Mouse (Mus musculus): ENCODE data around the gene Pnpo. TPM values are rescaled to one million over a fixed set of nuclear protein-coding genes. Genes with fewer than 3 reads are reported as not detected.

The Pnpo gene
- polyA plus RNA-seq, 1 experiment from 2014 or later: 26.0 TPM

DNA sequence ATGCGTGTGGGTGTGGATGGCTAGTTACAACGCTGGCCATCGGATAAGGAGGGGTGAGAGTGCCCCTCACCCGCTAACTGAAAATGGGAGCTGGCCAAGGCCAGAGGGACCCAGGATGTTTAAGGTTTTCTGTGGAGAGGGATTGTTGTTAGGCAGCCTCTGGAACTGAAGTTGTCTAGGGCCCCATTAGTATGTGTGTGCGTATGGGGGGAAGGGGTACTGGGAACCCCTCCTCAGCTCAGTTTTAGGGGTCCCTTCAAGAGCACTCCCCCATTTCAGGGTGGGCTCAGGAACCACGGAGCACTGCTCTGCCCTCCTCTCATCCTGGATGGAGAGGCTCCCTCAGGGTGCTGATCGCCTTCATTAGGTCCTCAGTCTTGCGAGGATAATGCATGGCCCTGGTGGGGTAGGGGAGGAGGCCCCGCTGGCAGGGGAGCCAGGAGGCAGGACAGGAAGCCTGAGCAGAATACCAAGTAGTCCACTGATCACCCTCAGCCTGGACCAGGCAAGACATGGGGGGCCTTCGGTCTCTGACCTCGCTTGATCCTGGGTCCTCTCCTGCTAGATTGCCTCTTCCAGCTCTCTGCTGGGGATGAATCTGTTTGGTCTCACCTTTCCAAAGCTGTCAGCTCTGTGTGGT, 50.5 kb downstream of the Pnpo start:
- 36% methylated on average over 11 of the region's 11 CpGs for WGBS
- DNase-seq (ENCODE audit: low spot score) (peak; percentile 70), ATAC-seq (ENCODE audit: low FRiP score) (peak; percentile 75)
- Histone ChIP-seq H3K27ac (ENCODE audit: low read depth, low read length) (peak overlapping the region; percentile 96), H3K9me3 (ENCODE audit: control insufficient read depth, low read length) (no peaks in the 10 kb centered on the region), H3K4me3 (ENCODE audit: low read depth, low read length) (no peak overlapping the region), H3K4me2 (replicated peaks; ENCODE audit: low read depth, low read length) (no peak overlapping the region), H3K9ac (ENCODE audit: low read depth, low read length) (peak overlapping the region; percentile 24), H3K27me3 (ENCODE audit: control insufficient read depth, insufficient read depth, low read length) (no peaks in the 10 kb centered on the region), H3K36me3 (ENCODE audit: control insufficient read depth, insufficient read depth, low read length) (no peaks in the 10 kb centered on the region), H3K4me1 (replicated peaks; ENCODE audit: control insufficient read depth, insufficient read depth, low read length) (peaks cover 25% of the 10 kb centered on the region)

DNA sequence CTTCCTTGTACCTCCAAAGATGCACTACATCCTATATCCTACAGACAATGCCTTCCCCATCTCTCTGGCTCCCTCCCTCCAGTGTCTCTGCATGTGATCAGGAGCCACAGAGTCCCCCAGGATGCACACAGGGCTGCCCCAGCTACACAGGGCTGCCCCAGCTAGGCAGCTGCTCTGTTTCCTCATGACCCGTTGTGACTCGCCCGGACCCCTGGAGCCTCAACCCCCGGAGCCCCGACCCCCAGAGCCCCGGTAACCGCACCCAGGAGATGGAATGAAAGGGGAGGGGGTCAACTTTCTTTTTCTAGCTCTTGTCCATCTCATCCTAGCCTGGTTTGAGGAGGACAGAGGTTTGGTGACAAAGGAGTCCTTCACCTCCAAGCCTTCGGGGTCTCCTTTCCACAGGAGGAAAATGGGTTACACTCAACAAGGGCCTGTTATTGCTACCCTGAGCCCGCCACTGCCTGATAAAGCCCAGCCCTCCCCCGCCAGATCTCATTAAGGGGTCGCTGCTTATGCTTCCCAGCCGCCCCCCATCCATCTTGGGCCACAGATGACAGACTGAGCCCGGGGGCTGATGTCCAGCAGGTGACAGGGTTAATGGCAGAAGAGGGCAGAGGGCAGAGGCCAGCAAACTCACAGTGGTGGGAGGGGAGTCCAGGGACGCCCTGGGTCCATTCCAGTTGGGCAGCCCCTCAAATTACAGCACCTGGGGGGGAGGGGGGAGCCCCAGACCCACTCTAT, 51.8 kb downstream of the Pnpo start:
- Histone ChIP-seq H3K9me3 (ENCODE audit: control insufficient read depth, low read length) (no peaks in the 10 kb centered on the region), H3K4me2 (replicated peaks; ENCODE audit: low read depth, low read length) (no peak overlapping the region), H3K27me3 (ENCODE audit: control insufficient read depth, insufficient read depth, low read length) (no peaks in the 10 kb centered on the region), H3K4me1 (replicated peaks; ENCODE audit: control insufficient read depth, insufficient read depth, low read length) (peaks cover 14% of the 10 kb centered on the region), H3K27ac (ENCODE audit: low read depth, low read length) (peak overlapping the region; percentile 96), H3K9ac (ENCODE audit: low read depth, low read length) (peak overlapping the region; percentile 44; the same call in 1 of the 2 replicates), H3K4me3 (ENCODE audit: low read depth, low read length) (no peak overlapping the region), H3K36me3 (ENCODE audit: control insufficient read depth, insufficient read depth, low read length) (no peaks in the 10 kb centered on the region)
- peak; percentile 59 for DNase-seq (ENCODE audit: low spot score)
- ATAC-seq (ENCODE audit: low FRiP score): peak; percentile 22; the same call in 1 of the 2 replicates
- WGBS: 21% methylated on average over 14 of the region's 14 CpGs

Other genes starting within 250 kb of the Pnpo start
- gene Snx11, start 166.4 kb downstream of the Pnpo start, polyA plus RNA-seq (2014; fragmentation: Nextera tagmentation; extraction: Ambion mirVana): 13.8 and 14.4 TPM in 2 replicates
- 147 and 158 TPM in 2 replicates for gene Cbx1, start 154.9 kb downstream of the Pnpo start, polyA plus RNA-seq (2014; fragmentation: Nextera tagmentation; extraction: Ambion mirVana)
- gene Nfe2l1, start 114.0 kb downstream of the Pnpo start, polyA plus RNA-seq (2014; fragmentation: Nextera tagmentation; extraction: Ambion mirVana): 27.9 and 35.2 TPM in 2 replicates
- gene Copz2, start 94.1 kb downstream of the Pnpo start, polyA plus RNA-seq (2014; fragmentation: Nextera tagmentation; extraction: Ambion mirVana): 49.6 and 62.8 TPM in 2 replicates
- 95.5 and 98.2 TPM in 2 replicates for gene Cdk5rap3, start 27.5 kb downstream of the Pnpo start, polyA plus RNA-seq (2014; fragmentation: Nextera tagmentation; extraction: Ambion mirVana)
- gene Prr15l, start 15.9 kb downstream of the Pnpo start, polyA plus RNA-seq (2014; fragmentation: Nextera tagmentation; extraction: Ambion mirVana): 0.82 and 1.1 TPM in 2 replicates
- 17.8 and 22.1 TPM in 2 replicates for gene Sp2, start 39.0 kb upstream of the Pnpo start, polyA plus RNA-seq (2014; fragmentation: Nextera tagmentation; extraction: Ambion mirVana)
- gene Sp6, start 69.4 kb upstream of the Pnpo start, polyA plus RNA-seq (2014; fragmentation: Nextera tagmentation; extraction: Ambion mirVana): 0.07 TPM in 1 of 2 replicates, not detected in the other
- gene Scrn2, start 86.0 kb upstream of the Pnpo start, polyA plus RNA-seq (2014; fragmentation: Nextera tagmentation; extraction: Ambion mirVana): 19.4 and 21.7 TPM in 2 replicates
- gene Lrrc46, start 97.4 kb upstream of the Pnpo start, polyA plus RNA-seq (2014; fragmentation: Nextera tagmentation; extraction: Ambion mirVana): 5.3 and 7.0 TPM in 2 replicates
- gene Mrpl10, start 97.6 kb upstream of the Pnpo start, polyA plus RNA-seq (2014; fragmentation: Nextera tagmentation; extraction: Ambion mirVana): 79.4 and 80.3 TPM in 2 replicates
- gene Osbpl7, start 106.6 kb upstream of the Pnpo start, polyA plus RNA-seq (2014; fragmentation: Nextera tagmentation; extraction: Ambion mirVana): 4.2 and 6.1 TPM in 2 replicates
- 0.11 and 0.23 TPM in 2 replicates for gene Tbx21, start 171.3 kb upstream of the Pnpo start, polyA plus RNA-seq (2014; fragmentation: Nextera tagmentation; extraction: Ambion mirVana)
- gene Tbkbp1, start 207.5 kb upstream of the Pnpo start, polyA plus RNA-seq (2014; fragmentation: Nextera tagmentation; extraction: Ambion mirVana): 3.9 and 4.2 TPM in 2 replicates
- gene Kpnb1, start 243.9 kb upstream of the Pnpo start, polyA plus RNA-seq (2014; fragmentation: Nextera tagmentation; extraction: Ambion mirVana): 94.9 and 99.7 TPM in 2 replicates

Data from hindbrain, embryonic 11.5 days (tissue).